Mouse (Mus musculus) cerebellum, postnatal 4 days (tissue): ENCODE measurements around the gene Pnmt.
"Not testable (repeated sequence)": the region's sequence is repeated elsewhere in the genome, so short reads cannot be mapped to it uniquely, and the experiment has no call there.

ENCODE experiments used
- DNase-seq, 2 experiments: peaks; one replicate each; pipeline ENCODE4 v3.0.0; 2022; ENCODE audit warnings: low spot score in 2 of 2, mixed read lengths in 1 of 2

Pnmt gene

DNA sequence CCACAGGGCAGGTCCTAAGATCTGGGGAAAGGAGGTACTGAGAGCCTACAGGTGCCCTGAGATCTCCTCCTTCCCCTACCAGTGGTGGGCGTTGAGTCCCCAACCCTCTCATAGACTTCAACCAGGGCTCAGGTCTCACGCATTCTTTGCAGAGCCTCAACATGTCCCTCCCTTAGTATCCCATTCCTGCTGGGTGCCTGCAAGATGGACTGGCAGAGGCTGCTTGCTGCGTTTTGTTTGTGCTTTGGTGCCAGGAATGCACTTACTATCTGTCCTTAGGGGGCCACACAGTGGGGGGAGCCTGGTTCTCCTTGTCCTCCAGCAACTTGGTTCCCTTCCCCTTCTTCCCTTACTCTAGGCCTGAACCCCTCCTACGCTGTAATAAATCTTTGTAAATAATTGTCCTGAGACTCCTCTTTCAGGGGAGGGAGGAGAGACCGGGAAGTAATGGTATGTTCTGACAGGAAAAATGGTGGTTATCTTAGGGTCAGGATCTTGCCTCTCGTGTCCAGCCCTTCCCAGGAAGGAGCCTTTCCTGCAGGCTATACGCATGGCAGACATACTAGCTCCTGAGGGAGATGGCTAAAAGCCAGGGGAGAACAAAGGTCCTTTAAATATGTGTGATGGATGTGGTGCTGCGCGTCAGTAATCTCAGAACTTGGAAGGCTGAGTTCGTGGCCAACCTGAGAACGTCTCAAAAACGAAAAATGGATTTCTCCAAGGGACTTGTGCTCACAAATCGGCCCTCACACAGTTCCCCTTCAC lies 28.7 kb upstream of the Pnmt start:
- DNase-seq, result no peak

DNA sequence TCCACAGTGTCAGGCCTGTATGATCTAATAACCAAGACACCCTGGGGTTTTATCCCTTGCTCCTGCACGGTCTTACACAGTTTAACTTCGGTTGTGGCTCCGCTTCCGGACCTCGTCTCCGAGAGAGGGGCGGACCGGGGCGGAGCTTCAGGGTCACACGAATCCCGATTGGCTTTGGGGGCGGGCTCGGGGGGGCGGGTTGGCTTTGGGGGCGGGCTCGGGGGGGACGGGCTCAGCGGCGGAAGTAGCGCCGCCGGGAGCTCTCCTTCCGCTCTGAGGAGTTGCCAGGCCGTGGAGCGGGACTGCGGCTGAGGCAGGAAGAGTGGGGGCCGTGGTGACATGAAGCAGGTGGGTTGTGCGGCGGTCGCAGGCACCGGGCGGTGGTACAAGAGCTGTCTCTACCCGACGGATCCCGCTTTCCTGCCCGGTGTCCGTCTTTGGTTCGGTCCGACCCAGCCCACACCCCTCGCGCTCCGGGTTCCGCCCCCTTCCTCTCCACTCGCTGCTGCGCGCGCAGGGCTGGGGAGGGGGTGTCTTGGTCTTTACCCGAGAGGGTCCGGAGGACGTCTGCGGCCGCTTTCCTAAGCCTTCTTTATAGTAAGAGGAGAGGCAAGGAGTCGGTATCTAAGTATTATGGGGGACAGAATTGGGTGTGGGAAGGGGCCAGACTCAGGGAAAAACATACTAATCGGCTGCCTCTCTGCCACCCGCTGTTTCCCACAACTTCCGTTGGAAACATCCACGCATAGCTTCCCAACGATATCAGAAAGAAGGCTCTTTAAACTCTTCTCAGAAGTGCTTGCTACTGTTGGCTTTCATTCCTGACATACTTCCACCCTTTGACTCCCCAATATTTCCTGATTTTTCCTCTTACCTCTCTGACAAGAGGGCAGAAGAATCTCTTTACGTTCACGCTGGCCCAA lies 27.8 kb upstream of the Pnmt start, which contains the start of gene Stard3:
TSS of gene Stard3 (plus strand) at position 208 of the 923 bp plus-strand sequence.
- DNase-seq, result peak; percentile 75 to 87

- DNase-seq, result no peak
These were observed 25.3 kb upstream of the Pnmt start for GRCm38 (mm10) chr11:98360866-98361521.

- DNase-seq, result no peak
These were observed 22.4 kb upstream of the Pnmt start for GRCm38 (mm10) chr11:98363817-98364216.

DNA sequence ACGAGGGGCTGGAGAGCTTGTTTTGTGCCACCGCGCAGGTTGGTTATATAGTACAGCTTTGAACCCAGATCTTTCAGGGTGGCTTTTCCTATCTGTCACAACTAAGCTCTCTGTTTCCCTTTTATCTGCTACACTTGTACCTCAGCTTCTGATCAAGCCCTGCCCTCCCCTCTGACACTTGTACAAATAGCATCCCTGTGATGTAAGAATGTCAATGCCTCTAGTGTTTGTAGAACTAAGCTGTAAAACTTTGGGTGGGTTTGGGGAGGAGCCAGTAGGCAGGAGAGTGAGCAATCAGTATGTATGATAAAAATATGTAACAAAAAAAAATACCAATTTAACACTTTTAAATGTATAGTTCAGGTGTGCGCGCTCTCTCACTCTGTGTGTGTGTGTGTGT lies 21.8 kb upstream of the Pnmt start:
- no peak for DNase-seq

DNA sequence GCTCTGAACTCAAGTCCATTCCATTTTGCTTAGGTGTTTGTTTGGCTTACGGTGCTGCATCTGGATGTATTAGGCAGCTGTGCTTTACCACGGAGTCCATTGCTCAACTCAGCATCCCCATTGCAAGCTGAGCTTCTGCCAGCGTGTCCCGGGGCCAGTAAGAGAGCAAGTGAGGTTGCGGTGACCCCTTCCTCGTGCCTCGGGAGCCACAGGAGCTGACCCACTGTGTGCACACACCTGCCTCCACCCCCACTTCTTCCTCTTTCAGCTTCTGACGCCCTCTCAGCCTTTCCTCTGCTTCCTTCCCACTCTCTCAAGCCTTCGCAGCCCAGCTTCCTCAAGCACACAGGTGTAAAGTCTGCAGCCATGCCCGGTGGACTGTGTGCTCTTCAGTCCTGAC lies 20.0 kb upstream of the Pnmt start:
- DNase-seq, result no peak

GRCm38 (mm10) chr11:98367171-98367862 lies 18.9 kb upstream of the Pnmt start:
- no peak for DNase-seq

DNA sequence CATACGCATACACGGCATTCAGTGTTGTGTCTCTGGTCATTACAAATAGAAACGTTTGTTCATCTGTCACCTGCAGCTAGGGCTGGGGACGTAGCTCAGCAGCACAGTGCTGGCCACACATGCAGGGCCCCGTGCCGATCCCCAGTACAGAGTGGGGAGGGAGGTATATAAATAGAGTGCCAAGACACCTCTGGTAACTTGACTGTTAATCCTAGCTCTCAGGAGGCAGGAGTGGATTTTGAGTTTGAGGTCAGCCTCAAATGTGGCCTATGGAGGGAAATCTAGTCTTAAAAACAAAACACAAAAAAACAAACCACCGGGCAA lies 18.4 kb upstream of the Pnmt start:
- no peak for DNase-seq

DNA sequence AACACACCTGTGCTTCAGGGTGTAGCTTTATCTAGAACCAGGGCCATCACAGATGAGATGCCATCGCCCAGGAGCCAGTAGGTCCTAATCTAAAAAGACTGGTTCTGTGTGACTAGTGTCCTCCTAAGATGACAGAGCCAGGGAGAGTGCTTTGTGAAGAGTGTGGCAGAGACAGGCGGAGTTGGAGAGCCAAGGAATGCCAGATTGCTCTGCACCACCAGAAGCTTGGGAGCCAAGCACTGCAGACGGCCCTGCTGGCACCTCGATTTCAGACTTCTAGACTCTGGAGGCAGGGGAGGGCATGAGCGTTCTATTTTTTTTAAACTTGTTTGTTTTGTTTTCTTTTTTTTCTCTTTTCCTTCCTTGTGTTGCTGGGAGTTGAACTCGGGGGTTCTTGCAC lies 16.9 kb upstream of the Pnmt start:
- DNase-seq, result no peak

DNA sequence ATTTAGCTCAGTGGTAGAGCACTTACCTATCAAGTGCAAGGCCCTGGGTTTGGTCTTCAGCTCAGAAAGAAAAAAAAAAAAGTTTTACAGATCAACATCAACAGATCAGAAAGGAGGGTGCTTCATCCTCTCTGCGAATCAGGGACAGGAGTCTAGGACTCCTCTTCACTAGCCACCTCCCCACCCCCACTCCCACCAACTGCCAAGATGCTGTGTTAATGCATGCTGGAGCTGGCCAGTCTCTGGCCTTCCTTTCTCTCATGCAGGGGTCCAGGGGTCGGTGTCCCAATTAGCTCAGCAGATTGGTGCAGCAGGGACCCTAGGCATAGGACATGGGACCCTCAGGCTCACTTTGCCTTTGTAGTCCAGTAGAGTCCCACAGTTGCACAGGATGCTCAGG lies 15.7 kb upstream of the Pnmt start:
- no peak for DNase-seq

DNA sequence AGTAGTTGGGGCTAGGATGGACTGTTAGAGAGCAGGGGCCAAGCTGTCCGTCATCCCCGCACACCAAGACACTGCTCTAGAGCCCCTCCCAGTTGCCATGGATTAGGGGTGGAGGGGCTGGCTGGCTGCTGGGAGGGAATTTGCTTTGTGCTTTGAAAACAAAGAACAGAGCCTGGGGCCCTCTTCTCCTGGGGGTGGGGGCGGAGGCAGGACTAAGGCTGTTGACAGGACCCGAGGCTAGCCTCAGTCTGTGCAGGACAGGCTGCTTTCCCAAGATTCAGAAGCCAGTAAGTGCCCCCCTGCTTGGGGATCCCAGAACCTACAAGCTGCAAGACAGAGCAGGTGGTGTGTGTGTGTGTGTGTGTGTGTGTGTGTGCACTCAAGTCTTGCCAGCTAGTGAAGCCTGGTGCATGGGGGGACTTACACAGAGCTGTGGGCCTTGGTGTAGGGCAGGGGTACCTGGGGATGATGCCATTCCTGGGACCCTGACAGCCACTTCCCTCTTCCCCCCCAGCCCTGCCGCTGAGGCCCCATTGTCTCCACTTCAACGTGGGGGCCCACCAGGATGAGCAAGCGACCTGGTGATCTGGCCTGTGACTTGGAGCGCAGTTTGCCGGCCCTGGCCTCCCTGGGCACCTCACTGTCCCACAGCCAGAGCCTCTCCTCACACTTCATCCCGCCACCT lies 14.6 kb upstream of the Pnmt start:
- DNase-seq, result no peak

- peak in 1 of 2 experiments; percentile 61 for DNase-seq
These were observed 13.8 kb upstream of the Pnmt start for GRCm38 (mm10) chr11:98372406-98372805.

- DNase-seq, result no peak
These were observed 13.0 kb upstream of the Pnmt start for GRCm38 (mm10) chr11:98373244-98373643.

DNA sequence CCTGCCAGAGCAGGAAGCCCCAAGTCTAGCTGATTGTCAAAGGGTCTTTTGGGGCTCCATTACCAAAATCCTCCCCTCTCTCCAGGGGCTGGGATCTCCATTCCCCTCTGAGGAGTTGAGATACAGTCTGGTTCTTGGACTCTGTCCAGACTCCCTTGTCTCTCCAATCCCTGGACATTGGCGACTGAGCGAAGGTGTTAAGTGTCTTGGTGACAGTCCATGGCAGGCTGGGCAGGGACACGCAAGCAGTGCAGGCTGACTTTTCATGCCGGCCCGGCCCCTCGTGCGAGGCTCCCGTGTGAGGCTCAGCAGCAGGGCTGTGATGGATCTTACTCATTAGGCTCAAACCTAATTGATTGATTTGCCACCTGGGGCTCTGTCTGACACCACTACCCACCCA lies 12.0 kb upstream of the Pnmt start:
- DNase-seq, result no peak

DNA sequence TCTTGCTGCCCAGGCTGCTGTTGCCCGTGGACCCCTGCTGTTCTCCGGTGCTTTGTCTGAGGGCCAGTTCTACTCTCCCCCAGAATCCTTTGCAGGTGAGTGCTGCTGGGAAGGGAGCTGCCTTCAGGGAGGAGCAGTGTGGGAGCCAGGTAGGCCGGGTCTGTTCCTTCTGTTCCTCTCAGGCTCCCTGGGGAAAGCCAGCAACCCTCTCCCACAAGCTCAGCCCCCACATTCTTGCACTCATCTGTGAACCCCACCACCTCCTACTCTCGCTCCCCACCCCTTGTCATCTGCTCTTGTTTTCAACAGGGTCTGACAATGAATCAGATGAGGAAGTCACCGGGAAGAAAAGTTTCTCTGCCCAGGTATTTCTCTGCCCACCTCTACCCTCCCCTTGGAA lies 9.5 kb upstream of the Pnmt start:
- no peak for DNase-seq

DNA sequence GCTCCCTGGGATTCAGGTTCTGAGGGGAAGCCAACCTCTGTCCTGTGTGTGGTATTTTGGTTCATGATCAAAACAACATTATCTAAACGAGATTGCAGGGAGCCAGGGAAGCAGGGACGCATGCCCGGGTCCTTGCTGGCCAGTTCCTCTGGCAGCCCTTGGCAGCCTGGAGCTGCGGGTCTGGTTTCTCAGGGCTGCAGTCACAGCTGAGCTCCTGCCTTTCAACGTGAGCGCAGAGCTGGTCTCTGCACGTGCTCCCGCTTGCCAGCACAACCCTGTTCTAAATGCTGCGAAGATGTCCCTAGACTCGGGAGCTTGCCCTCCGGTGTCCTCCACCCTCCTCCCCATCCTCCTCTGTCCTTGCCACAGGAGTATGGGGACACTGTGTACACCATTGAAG lies 8.5 kb upstream of the Pnmt start:
- no peak for DNase-seq

DNA sequence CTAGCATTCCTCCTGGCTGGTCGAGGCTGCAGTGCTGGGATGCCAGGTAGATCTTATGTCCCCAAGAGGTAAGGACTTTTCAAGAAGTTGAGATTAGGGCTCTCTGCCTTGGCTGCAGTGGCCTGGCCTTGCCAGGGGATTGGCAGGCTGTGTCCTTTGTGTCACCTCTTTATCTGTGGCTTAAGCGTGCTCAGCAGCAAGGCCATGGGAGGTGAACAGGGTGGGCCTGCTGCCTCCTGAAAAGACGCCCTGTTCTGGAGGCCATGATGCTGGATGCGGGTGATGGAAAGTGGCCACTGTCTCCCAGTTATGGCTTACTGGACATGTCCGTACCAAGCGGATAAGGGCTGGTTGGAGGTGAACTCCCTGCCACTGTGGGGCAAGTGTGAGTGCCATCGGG lies 6.9 kb upstream of the Pnmt start:
- DNase-seq, result no peak

- DNase-seq, result peak in 1 of 2 experiments; percentile 72
These were observed 6.1 kb upstream of the Pnmt start for GRCm38 (mm10) chr11:98380106-98380505.

- no peak for DNase-seq
These were observed 4.6 kb upstream of the Pnmt start for GRCm38 (mm10) chr11:98381651-98382050.

DNA sequence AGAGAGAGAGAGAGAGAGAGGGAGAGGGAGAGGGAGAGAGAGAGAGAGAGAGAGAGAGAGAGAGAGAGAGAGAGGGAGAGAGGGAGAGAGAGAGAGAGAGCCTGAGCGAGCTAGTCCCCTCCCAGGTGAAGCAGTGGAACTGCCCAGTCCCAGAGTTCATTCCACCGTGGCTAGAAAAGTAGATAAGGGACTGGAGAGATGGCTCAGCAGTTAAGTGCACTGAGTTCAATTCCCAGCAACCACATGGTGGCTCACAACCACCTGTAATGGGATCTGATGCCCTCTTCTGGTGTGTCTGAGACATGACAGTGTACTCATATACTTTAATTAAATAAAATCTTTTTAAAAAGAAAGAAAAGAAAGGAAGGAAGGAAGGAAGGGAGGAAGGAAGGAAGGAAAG lies 3.8 kb upstream of the Pnmt start:
- DNase-seq, result not testable (repeated sequence)
